Mouse (Mus musculus) forebrain, embryonic 15.5 days (tissue): ENCODE data around the gene Parva. TPM values are rescaled to one million over a fixed set of nuclear protein-coding genes. Genes with fewer than 3 reads are reported as not detected.

ENCODE experiments used
- ATAC-seq: fragments of 200-750 bp; cut with Nextera tagmentation; replicated peaks from 2 replicates; pipeline ENCODE4 v1.8.0; 2017; ENCODE audit warnings: mild to moderate bottlenecking, moderate TSS enrichment, moderate library complexity
- H3K27ac ChIP-seq: fragments of 300-500 bp; sonication (generic); replicated peaks from 2 replicates; pipeline ENCODE4 v1.5.1; 2015; ENCODE audit warnings: mild to moderate bottlenecking, inconsistent platforms
- H3K27me3 ChIP-seq: fragments of 300-500 bp; sonication (generic); 2 replicates; pipeline ENCODE4 v1.6.1; 2015; ENCODE audit warnings: inconsistent platforms
- H3K36me3 ChIP-seq: fragments of 300-500 bp; sonication (generic); 2 replicates; pipeline ENCODE4 v1.6.1; 2015; ENCODE audit warnings: mild to moderate bottlenecking, inconsistent platforms
- H3K4me1 ChIP-seq: fragments of 300-500 bp; sonication (generic); 2 replicates; pipeline ENCODE4 v1.6.1; 2015; ENCODE audit warnings: inconsistent platforms
- H3K4me2 ChIP-seq: fragments of 300-500 bp; sonication (generic); replicated peaks from 2 replicates; pipeline ENCODE4 v1.6.1; 2015; ENCODE audit warnings: mild to moderate bottlenecking, inconsistent platforms
- H3K4me3 ChIP-seq: fragments of 300-500 bp; sonication (generic); 2 replicates; pipeline ENCODE4 v1.5.1; 2015; ENCODE audit warnings: mild to moderate bottlenecking, inconsistent platforms
- H3K9ac ChIP-seq: fragments of 300-500 bp; sonication (generic); replicated peaks from 2 replicates; pipeline ENCODE4 v1.6.1; 2015; ENCODE audit warnings: mild to moderate bottlenecking, inconsistent platforms
- H3K9me3 ChIP-seq: fragments of 300-500 bp; sonication (generic); 2 replicates; pipeline ENCODE4 v1.6.1; 2016; ENCODE audit warnings: inconsistent platforms
- WGBS: fragments of 180-500 bp; shearing (Covaris S2); methylation state at CpG from one replicate; pipeline ENCODE4 v1.1.7; 2015; ENCODE audit warnings: mixed read lengths; 5-methylcytosine and 5-hydroxymethylcytosine counted together
- polyA plus RNA-seq: library from polyadenylated mRNA; unstranded; fragments of >200 nt; fragmentation: Nextera tagmentation; extraction: Ambion mirVana; gene quantifications from 2 replicates; pipeline ENCODE4 v1.2.1, GENCODE M21; 2015

Parva gene
- polyA plus RNA-seq, 1 experiment from 2014 or later: 22.2 TPM

GRCm38 (mm10) chr7:112503917-112504316 lies 76.6 kb downstream of the Parva start:
- no peak overlapping the region for H3K27ac ChIP-seq
- no peak for ATAC-seq

GRCm38 (mm10) chr7:112509107-112509506 lies 81.8 kb downstream of the Parva start:
- Histone ChIP-seq H3K27ac (no peak overlapping the region), H3K4me1 (peaks cover 10% of the 10 kb centered on the region; the same call in 1 of the 2 replicates), H3K4me2 (no peak overlapping the region), H3K36me3 (no peaks in the 10 kb centered on the region), H3K27me3 (no peaks in the 10 kb centered on the region), H3K9ac (no peak overlapping the region), H3K9me3 (no peaks in the 10 kb centered on the region), H3K4me3 (no peak overlapping the region)
- ATAC-seq: no peak
- WGBS: 87% methylated on average over 8 of the region's 8 CpGs

More at GRCm38 (mm10) chr7:112503917-112504316, 76.6 kb downstream of the Parva start:
- no peaks in the 10 kb centered on the region for H3K27me3 ChIP-seq
- no peak overlapping the region for H3K4me2 ChIP-seq
- peaks cover 23% of the 10 kb centered on the region for H3K4me1 ChIP-seq
- H3K4me3 ChIP-seq: no peak overlapping the region
- 87% methylated on average over 3 of the region's 3 CpGs for WGBS
- no peaks in the 10 kb centered on the region for H3K36me3 ChIP-seq
- no peaks in the 10 kb centered on the region for H3K9me3 ChIP-seq
- no peak overlapping the region for H3K9ac ChIP-seq

- ATAC-seq: no peak
- Histone ChIP-seq H3K9ac (no peak overlapping the region), H3K4me1 (peaks cover 10% of the 10 kb centered on the region; the same call in 1 of the 2 replicates), H3K4me3 (no peak overlapping the region), H3K27ac (no peak overlapping the region), H3K9me3 (no peaks in the 10 kb centered on the region), H3K36me3 (no peaks in the 10 kb centered on the region), H3K27me3 (no peaks in the 10 kb centered on the region), H3K4me2 (no peak overlapping the region)
- 25% methylated on average over 10 of the region's 10 CpGs for WGBS
Observed at GRCm38 (mm10) chr7:112510336-112511048, 83.2 kb downstream of the Parva start.

- 80% methylated on average over 8 of the region's 8 CpGs for WGBS
- H3K36me3 ChIP-seq: no peaks in the 10 kb centered on the region
- no peak overlapping the region for H3K27ac ChIP-seq
- H3K4me1 ChIP-seq: peaks cover 10% of the 10 kb centered on the region; the same call in 1 of the 2 replicates
- H3K9me3 ChIP-seq: no peaks in the 10 kb centered on the region
- H3K4me2 ChIP-seq: no peak overlapping the region
- no peaks in the 10 kb centered on the region for H3K27me3 ChIP-seq
- no peak overlapping the region for H3K9ac ChIP-seq
- H3K4me3 ChIP-seq: no peak overlapping the region
- ATAC-seq: no peak
Observed at GRCm38 (mm10) chr7:112511309-112511708, 84.0 kb downstream of the Parva start.

GRCm38 (mm10) chr7:112512257-112512656 lies 85.0 kb downstream of the Parva start:
- H3K36me3 ChIP-seq: no peaks in the 10 kb centered on the region
- H3K9me3 ChIP-seq: no peaks in the 10 kb centered on the region
- no peak overlapping the region for H3K27ac ChIP-seq
- H3K9ac ChIP-seq: no peak overlapping the region
- H3K4me2 ChIP-seq: no peak overlapping the region
- WGBS: 22% methylated on average over 3 of the region's 3 CpGs
- no peak overlapping the region for H3K4me3 ChIP-seq
- ATAC-seq: no peak
- no peaks in the 10 kb centered on the region for H3K27me3 ChIP-seq
- H3K4me1 ChIP-seq: peaks cover 10% of the 10 kb centered on the region; the same call in 1 of the 2 replicates

- peaks cover 10% of the 10 kb centered on the region; the same call in 1 of the 2 replicates for H3K4me1 ChIP-seq
- H3K27ac ChIP-seq: no peak overlapping the region
- H3K36me3 ChIP-seq: no peaks in the 10 kb centered on the region
- no peak overlapping the region for H3K4me2 ChIP-seq
- WGBS: 61% methylated on average over 1 of the region's 1 CpGs
- no peaks in the 10 kb centered on the region for H3K9me3 ChIP-seq
- H3K4me3 ChIP-seq: no peak overlapping the region
- H3K9ac ChIP-seq: no peak overlapping the region
- no peaks in the 10 kb centered on the region for H3K27me3 ChIP-seq
- no peak for ATAC-seq
Observed at GRCm38 (mm10) chr7:112512895-112513294, 85.6 kb downstream of the Parva start.

- no peak overlapping the region for H3K27ac ChIP-seq
- H3K36me3 ChIP-seq: no peaks in the 10 kb centered on the region
- H3K27me3 ChIP-seq: no peaks in the 10 kb centered on the region
- no peaks in the 10 kb centered on the region for H3K9me3 ChIP-seq
- 94% methylated on average over 8 of the region's 8 CpGs for WGBS
- no peak overlapping the region for H3K4me3 ChIP-seq
- H3K9ac ChIP-seq: no peak overlapping the region
- H3K4me1 ChIP-seq: peaks cover 10% of the 10 kb centered on the region; the same call in 1 of the 2 replicates
- H3K4me2 ChIP-seq: no peak overlapping the region
- ATAC-seq: no peak
Observed at GRCm38 (mm10) chr7:112514636-112515193, 87.4 kb downstream of the Parva start.

- no peak for ATAC-seq
- no peaks in the 10 kb centered on the region for H3K27me3 ChIP-seq
- H3K4me2 ChIP-seq: no peak overlapping the region
- no peaks in the 10 kb centered on the region for H3K36me3 ChIP-seq
- no peak overlapping the region for H3K27ac ChIP-seq
- no peaks in the 10 kb centered on the region for H3K9me3 ChIP-seq
- WGBS: 85% methylated on average over 6 of the region's 6 CpGs
- no peak overlapping the region for H3K4me3 ChIP-seq
- peaks cover 5% of the 10 kb centered on the region; the same call in 1 of the 2 replicates for H3K4me1 ChIP-seq
- no peak overlapping the region for H3K9ac ChIP-seq
Observed at GRCm38 (mm10) chr7:112525465-112525864, 98.2 kb downstream of the Parva start.

GRCm38 (mm10) chr7:112526226-112526625 lies 98.9 kb downstream of the Parva start:
- Histone ChIP-seq H3K9ac (no peak overlapping the region), H3K9me3 (no peaks in the 10 kb centered on the region), H3K27ac (no peak overlapping the region), H3K4me3 (no peak overlapping the region), H3K4me1 (peaks cover 5% of the 10 kb centered on the region; the same call in 1 of the 2 replicates), H3K4me2 (no peak overlapping the region), H3K27me3 (no peaks in the 10 kb centered on the region), H3K36me3 (no peaks in the 10 kb centered on the region)
- no peak for ATAC-seq
- 62% methylated on average over 10 of the region's 10 CpGs for WGBS

GRCm38 (mm10) chr7:112527230-112527629 lies 99.9 kb downstream of the Parva start:
- no peaks in the 10 kb centered on the region for H3K9me3 ChIP-seq
- no peaks in the 10 kb centered on the region for H3K36me3 ChIP-seq
- no peak overlapping the region for H3K9ac ChIP-seq
- no peak for ATAC-seq
- H3K4me2 ChIP-seq: no peak overlapping the region
- no peaks in the 10 kb centered on the region for H3K27me3 ChIP-seq
- H3K27ac ChIP-seq: no peak overlapping the region
- H3K4me1 ChIP-seq: peaks cover 5% of the 10 kb centered on the region; the same call in 1 of the 2 replicates
- no peak overlapping the region for H3K4me3 ChIP-seq
- 92% methylated on average over 4 of the region's 4 CpGs for WGBS

GRCm38 (mm10) chr7:112528059-112528458 lies 100.8 kb downstream of the Parva start:
- Histone ChIP-seq H3K4me3 (no peak overlapping the region), H3K4me1 (peaks cover 5% of the 10 kb centered on the region; the same call in 1 of the 2 replicates), H3K9ac (no peak overlapping the region), H3K36me3 (no peaks in the 10 kb centered on the region), H3K27ac (no peak overlapping the region), H3K4me2 (no peak overlapping the region), H3K27me3 (no peaks in the 10 kb centered on the region), H3K9me3 (no peaks in the 10 kb centered on the region)
- no peak for ATAC-seq
- 87% methylated on average over 1 of the region's 1 CpGs for WGBS

GRCm38 (mm10) chr7:112528582-112529360 lies 101.5 kb downstream of the Parva start:
- Histone ChIP-seq H3K9ac (no peak overlapping the region), H3K36me3 (no peaks in the 10 kb centered on the region), H3K27me3 (no peaks in the 10 kb centered on the region), H3K4me1 (peaks cover 5% of the 10 kb centered on the region; the same call in 1 of the 2 replicates), H3K27ac (no peak overlapping the region), H3K4me3 (no peak overlapping the region), H3K4me2 (no peak overlapping the region), H3K9me3 (no peaks in the 10 kb centered on the region)
- no peak for ATAC-seq
- WGBS: 21% methylated on average over 6 of the region's 6 CpGs
